Mouse (Mus musculus): ENCODE measurements around the gene Vmn2r114. TPM values are rescaled to one million over a fixed set of nuclear protein-coding genes. Genes with fewer than 3 reads are reported as not detected.
"Not testable (repeated sequence)": the region's sequence is repeated elsewhere in the genome, so short reads cannot be mapped to it uniquely, and the experiment has no call there.

The Vmn2r114 gene
- not detected in 2 replicates for total RNA-seq (2017)

- ATAC-seq (replicated peaks; ENCODE audit: low read depth, poor library complexity, severe bottlenecking): not testable (repeated sequence)
Measured at GRCm38 (mm10) chr17:23312437-23312836, at the start of gene Vmn2r114. Vmn2r114 (minus strand) TSS chr17:23312537.

DNA sequence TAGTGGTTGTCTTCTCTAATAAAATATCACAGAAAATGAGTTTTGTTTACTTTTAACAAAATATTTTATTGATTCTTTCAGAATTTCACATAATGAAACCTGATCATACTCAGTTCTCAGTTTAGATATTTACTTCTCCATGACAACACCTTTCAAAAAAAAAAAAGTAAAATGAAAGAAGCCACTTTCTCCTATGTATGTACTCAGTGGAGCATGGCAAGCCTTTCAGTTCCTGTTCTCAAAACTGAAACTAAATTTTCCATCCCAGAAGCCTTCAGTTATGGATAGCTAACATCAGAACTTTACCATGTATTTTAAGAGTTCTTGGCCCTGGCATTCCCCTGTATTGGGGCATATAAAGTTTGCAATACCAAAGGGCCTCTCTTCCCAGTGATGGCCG lies 39.3 kb upstream of the Vmn2r114 start:
- ATAC-seq (replicated peaks; ENCODE audit: low read depth, poor library complexity, severe bottlenecking): no peak

DNA sequence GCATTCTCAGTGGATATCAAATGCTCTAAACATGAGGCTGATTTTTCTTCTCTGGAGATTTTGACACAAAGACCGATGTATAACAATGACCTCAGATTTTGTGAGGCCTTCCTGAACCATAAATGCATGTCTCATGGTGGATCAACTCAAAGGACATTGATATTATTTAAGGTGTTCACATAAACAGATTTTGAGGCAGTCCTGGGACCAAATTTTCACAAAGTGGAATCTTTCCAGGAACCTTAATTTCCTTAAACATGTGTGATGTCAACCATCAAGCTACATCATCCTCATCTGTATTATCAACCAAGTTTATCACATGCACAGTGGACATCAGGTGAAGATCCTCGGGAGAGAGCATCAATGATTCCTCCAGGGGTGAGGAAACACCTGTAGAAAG lies 31.1 kb upstream of the Vmn2r114 start, which contains the start of gene Vmn2r115:
Gene Vmn2r115, plus strand, starts transcription at position 301 of the 400 bp plus-strand sequence.
- not testable (repeated sequence) for ATAC-seq (replicated peaks; ENCODE audit: low read depth, poor library complexity, severe bottlenecking)

GRCm38 (mm10) chr17:23330657-23331056 lies 18.3 kb upstream of the Vmn2r114 start:
- no peak for ATAC-seq (replicated peaks; ENCODE audit: low read depth, poor library complexity, severe bottlenecking)

Other genes starting within 250 kb of the Vmn2r114 start
- 17.0 and 17.5 TPM in 2 replicates for gene Zfp40, start 119.3 kb downstream of the Vmn2r114 start, total RNA-seq (2017)
- not detected in 2 replicates for gene Vmn2r115, start 31.2 kb upstream of the Vmn2r114 start, total RNA-seq (2017)
- gene Vmn2r116, start 72.1 kb upstream of the Vmn2r114 start, total RNA-seq (2017): not detected in 2 replicates
- gene Vmn2r117, start 167.2 kb upstream of the Vmn2r114 start, total RNA-seq (2017): not detected in 2 replicates